Mouse (Mus musculus) embryonic fibroblast, embryonic 13.5 days (primary cell): ENCODE data around the gene AA986860.

Experiments used
- CTCF ChIP-seq: IDR thresholded peaks from 2 replicates; pipeline ENCODE4 v1.5.1; 2011; ENCODE audit warnings: mild to moderate bottlenecking, control low read depth, low read length, moderate library complexity, borderline replicate concordance; ENCODE audit not compliant: insufficient read depth
- POLR2A ChIP-seq: IDR thresholded peaks from 2 replicates; pipeline ENCODE4 v1.6.1; 2011; ENCODE audit warnings: low read depth, mild to moderate bottlenecking, control low read depth, low read length, moderate library complexity

DNA sequence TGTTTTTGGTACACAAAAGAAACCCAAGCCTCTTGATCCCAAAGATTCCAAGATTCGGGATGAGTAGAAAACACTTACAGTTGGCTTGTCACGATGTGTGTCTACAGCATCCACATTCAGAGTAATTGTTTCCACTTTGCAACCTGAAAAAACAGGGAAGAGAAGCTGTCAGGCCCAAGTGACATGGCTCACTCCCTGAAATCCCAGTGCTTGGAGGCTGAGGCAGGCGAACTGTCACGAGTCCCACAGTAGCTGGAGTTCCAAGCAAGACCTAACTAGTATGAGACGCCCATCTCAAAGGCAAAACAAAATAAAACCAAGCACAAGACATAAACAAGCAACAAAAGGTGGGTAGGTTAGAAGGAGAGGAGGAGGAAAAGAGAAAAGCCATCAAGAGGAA lies 33.2 kb upstream of the AA986860 start:
- no peak for TF ChIP-seq CTCF
- no peak for TF ChIP-seq POLR2A
